Mouse (Mus musculus) C2C12 (cell line): ENCODE measurements around the gene Ddb1.

Source experiments
- CEBPB ChIP-seq: IDR thresholded peaks from one replicate; pipeline ENCODE4 v1.6.1; 2011; ENCODE audit warnings: low read depth, mild to moderate bottlenecking, control low read depth, moderate library complexity
- CTCF ChIP-seq: IDR thresholded peaks from one replicate; pipeline ENCODE4 v1.5.1; 2011; ENCODE audit not compliant: control insufficient read depth, insufficient read depth, insufficient read length
- MYOG ChIP-seq: IDR thresholded peaks from one replicate; pipeline ENCODE4 v1.6.1; 2011; ENCODE audit not compliant: control insufficient read depth, insufficient read length; ENCODE audit errors: extremely low read depth

- TF ChIP-seq CEBPB: no peak
- TF ChIP-seq CTCF: no peak
- no peak for TF ChIP-seq MYOG
These were observed 43.0 kb downstream of the Ddb1 start for GRCm38 (mm10) chr19:10648156-10648555.
